Mouse (Mus musculus): ENCODE results near the gene Scfd2.

DNA sequence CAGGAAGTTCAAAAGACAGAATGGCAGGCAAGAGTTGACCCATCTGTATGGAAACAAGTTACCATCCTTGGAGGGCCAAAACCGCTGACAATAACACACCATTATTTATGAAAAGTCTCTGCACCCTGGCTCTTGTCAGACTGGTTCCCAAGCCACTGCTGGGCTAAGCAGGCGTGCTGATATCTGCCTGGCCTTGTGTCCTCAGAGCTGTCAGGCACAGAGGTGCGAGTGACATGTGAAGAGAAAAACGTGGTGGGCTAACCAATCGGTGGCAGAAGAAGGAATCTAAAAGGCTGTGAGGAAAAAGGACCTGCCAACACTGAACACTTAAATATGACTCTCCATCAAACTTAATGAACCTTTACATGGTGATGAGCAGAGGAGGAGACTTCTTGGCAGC lies 170.0 kb downstream of the Scfd2 start:
- TF ChIP-seq CTCF (IDR thresholded peaks at IDR 0.05; ENCODE audit: low read depth) (no peak), EP300 (optimal IDR thresholded peaks at IDR 0.05) (no peak)

All from stomach, postnatal 0 days (tissue).